Mouse (Mus musculus): Measurements from ENCODE around the gene Agr3.

Gene Agr3

GRCm38 (mm10) chr12:35925402-35925801 is at the start of gene Agr3:
TSS of gene Agr3 (plus strand) at chr12:35925620.
- DNase-seq (ENCODE audit: low spot score in 2 of 2), result no peak

- no peak for DNase-seq (ENCODE audit: low spot score in 2 of 2)
Observed at GRCm38 (mm10) chr12:35884892-35885558, 40.4 kb upstream of the Agr3 start.

GRCm38 (mm10) chr12:35889383-35889782 is 36.0 kb upstream of the Agr3 start:
- DNase-seq (ENCODE audit: low spot score in 2 of 2), result no peak

GRCm38 (mm10) chr12:35890756-35891155 is 34.7 kb upstream of the Agr3 start:
- no peak for DNase-seq (ENCODE audit: low spot score in 2 of 2)

GRCm38 (mm10) chr12:35894304-35894900 is 31.0 kb upstream of the Agr3 start:
- DNase-seq (ENCODE audit: low spot score in 2 of 2), result no peak

- peak in 1 of 2 experiments; percentile 46 for DNase-seq (ENCODE audit: low spot score in 2 of 2)
Observed at GRCm38 (mm10) chr12:35895875-35896763, 29.3 kb upstream of the Agr3 start.

GRCm38 (mm10) chr12:35896764-35897282 is 28.6 kb upstream of the Agr3 start:
- DNase-seq (ENCODE audit: low spot score in 2 of 2), result no peak

GRCm38 (mm10) chr12:35910632-35911031 is 14.8 kb upstream of the Agr3 start:
- no peak for DNase-seq (ENCODE audit: low spot score in 2 of 2)

GRCm38 (mm10) chr12:35915813-35916212 is 9.6 kb upstream of the Agr3 start:
- no peak for DNase-seq (ENCODE audit: low spot score in 2 of 2)

GRCm38 (mm10) chr12:35916467-35916866 is 9.0 kb upstream of the Agr3 start:
- no peak for DNase-seq (ENCODE audit: low spot score in 2 of 2)

- DNase-seq (ENCODE audit: low spot score in 2 of 2), result no peak
Observed at GRCm38 (mm10) chr12:35918031-35918430, 7.4 kb upstream of the Agr3 start.

- no peak for DNase-seq (ENCODE audit: low spot score in 2 of 2)
Observed at GRCm38 (mm10) chr12:35927804-35928203, 2.4 kb downstream of the Agr3 start.

- no peak for DNase-seq (ENCODE audit: low spot score in 2 of 2)
Observed at GRCm38 (mm10) chr12:35932816-35933215, 7.4 kb downstream of the Agr3 start.

- DNase-seq (ENCODE audit: low spot score in 2 of 2), result no peak
Observed at GRCm38 (mm10) chr12:35951757-35952156, 26.3 kb downstream of the Agr3 start.

- peak in 1 of 2 experiments; percentile 11 for DNase-seq (ENCODE audit: low spot score in 2 of 2)
Observed at GRCm38 (mm10) chr12:35957235-35957634, 31.8 kb downstream of the Agr3 start.

- no peak for DNase-seq (ENCODE audit: low spot score in 2 of 2)
Observed at GRCm38 (mm10) chr12:35966098-35966767, 40.8 kb downstream of the Agr3 start.

GRCm38 (mm10) chr12:35966768-35967141 is 41.3 kb downstream of the Agr3 start:
- no peak for DNase-seq (ENCODE audit: low spot score in 2 of 2)

GRCm38 (mm10) chr12:35975898-35976297 is 50.5 kb downstream of the Agr3 start:
- DNase-seq (ENCODE audit: low spot score in 2 of 2), result no peak

- no peak for DNase-seq (ENCODE audit: low spot score in 2 of 2)
Observed at GRCm38 (mm10) chr12:35977633-35978246, 52.3 kb downstream of the Agr3 start.

GRCm38 (mm10) chr12:35979625-35980024 is 54.2 kb downstream of the Agr3 start:
- no peak for DNase-seq (ENCODE audit: low spot score in 2 of 2)

GRCm38 (mm10) chr12:35981732-35982360 is 56.4 kb downstream of the Agr3 start:
- DNase-seq (ENCODE audit: low spot score in 2 of 2), result no peak
